Mouse (Mus musculus): ENCODE results near the gene Tmem119.

Tmem119 gene

DNA sequence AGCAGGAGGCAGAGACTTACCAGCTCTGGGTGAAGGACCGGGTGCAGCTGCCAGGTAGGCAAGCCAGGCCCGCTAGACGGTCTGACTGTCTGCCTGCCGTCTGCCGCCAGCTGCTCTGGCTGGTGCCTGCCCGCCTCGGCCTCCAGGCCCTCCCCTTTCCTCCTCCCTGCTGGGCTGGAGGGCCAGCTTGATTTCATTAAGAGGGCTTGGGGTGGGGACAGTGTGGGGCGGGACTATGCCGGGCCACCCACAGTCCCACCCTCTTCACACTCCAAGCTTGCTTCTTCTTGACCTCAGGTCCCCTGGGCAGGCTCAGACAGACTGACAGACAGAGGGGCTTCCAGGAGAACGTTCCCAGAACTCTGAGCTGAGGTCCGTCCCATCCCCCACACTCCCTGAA lies at the start of gene Tmem119:
Gene Tmem119 (minus strand): TSS at position 237 of the 400 bp plus-strand sequence.
- no peak for DNase-seq

DNA sequence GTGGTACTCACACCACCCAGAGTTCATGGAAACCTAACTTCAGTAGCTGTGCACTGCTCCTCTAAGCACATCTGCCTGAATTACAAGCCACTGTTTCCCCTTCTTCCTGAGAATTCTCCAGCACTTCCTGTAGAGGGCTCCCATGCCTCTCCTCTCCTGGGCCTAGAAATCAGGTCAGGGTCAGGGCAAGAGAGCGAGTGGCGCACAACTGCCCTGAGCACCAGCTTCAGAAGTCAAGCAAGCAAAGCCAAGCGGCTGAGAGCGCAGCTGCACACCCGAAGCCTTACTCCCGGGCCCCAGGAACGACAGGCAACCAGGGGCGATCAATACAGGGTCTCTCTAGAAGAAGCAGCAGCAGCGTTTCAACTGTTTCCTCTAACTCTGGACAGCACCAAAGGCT lies 47.3 kb upstream of the Tmem119 start:
- no peak for DNase-seq

DNA sequence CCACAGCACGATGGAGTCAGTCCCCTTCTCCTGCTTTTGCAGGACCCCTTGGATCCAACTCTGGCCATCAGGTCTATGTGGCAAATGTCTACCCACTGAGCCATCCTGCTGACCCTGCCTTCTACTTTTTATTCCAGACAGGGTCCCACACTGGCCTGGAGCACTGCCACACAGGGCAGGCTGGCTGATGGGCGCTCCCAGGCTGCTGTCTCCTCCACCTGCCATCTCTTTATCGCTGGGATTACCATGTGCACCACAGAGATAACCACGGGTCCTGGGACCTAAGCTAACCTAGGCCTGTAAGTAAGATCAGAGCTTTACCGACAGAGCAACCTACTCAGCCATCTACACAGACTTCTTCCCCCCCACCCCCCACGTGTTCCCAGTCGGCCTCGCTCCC lies 46.3 kb upstream of the Tmem119 start:
- no peak for DNase-seq

DNA sequence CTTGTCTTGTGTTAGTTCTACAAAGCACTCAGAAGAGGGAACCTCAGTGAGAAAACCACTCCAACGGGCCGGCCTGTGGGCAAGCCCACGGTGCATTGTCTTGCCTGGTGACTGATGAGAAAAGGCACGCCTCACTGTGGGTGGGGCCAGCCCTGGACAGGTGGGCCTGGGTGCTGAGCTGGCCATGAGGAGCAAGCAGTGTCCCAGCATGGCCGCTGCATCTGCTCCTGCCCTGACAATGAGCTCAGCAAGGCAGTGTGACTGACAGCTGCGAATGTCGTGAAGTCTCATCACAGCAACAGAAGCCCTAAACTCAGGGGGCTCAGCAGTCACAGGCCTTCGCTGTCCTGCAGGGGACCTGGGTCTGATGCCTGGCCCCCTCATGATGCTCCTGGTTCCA lies 45.3 kb upstream of the Tmem119 start:
- no peak for DNase-seq

DNA sequence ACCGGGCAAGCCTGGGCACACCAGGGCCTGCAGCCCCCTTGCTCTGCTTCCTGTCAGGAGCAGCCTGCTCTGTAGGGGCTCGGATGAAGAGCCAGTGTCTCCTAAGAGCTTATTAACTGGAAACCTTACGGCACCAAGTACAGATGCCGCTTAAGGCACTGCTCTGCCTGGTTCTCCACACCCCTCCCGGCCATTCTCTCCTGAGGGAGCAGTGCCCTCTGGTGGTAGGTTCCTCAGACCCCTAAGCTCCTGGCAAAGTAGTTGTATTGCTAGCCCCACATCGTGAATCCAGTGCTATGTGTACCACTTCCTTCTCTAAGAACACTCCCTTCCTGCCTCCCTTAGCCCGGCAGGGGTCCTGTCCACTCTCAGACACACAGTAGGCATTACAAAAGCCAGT lies 44.4 kb upstream of the Tmem119 start:
- DNase-seq: peak; percentile 65

DNA sequence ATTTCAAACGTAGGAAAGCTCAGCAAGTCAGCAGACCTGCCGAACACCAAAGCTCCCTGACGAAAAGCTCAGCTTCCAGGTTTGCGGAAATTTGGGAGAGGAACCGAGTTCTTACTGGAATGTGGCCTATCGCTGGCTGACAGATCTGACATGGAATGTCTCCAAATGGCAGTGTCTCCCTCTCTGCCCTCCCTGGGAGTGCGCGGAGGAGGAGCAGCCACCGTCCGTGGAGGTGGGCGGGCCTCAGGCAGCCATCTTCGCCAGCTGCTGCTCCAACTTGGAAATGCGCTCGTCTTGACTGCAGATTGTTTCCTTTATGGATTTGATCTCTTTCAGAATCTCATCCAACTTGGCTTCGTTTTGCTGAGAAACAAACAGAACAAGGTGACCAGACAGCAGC lies 43.8 kb upstream of the Tmem119 start:
- no peak for DNase-seq

DNA sequence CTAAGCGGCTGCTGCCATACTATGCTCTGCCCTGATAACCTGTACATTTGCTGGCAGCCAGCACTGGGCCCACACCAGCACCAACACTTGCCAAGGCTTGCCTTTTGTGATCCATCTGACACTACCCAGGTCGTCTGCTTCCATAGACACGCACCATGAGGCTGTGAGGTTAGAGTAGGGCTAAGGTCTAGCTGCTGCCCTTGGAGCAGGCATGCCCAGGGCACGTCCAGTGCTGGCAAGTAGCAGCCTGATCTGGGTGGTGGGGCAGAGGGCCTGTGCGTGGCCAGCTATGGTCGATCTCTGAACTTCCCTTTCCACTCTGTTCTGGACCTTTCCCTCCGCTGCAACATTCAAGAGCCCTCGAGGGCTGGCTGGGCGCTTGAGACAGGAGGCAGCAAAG lies 42.6 kb upstream of the Tmem119 start:
- peak; percentile 81 for DNase-seq

DNA sequence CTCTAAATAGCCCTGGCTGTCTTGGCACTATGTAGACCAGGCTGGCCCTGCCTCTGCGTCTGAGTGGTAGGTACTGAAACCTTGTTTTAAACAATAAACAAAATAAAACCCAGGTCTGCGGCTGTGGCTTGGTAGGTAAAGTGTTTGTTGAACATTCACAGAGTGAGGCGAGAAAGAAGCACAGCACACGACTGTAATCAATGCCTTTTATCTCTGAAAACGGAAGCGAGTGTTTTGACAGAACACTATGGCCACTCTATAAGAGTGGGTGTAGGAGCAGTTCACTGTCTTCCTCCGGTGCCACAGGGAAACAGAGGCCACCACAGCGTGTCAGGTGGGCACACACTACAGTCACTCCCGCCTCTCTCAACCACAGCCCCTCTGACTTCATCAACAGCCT lies 41.9 kb upstream of the Tmem119 start:
- DNase-seq: no peak

DNA sequence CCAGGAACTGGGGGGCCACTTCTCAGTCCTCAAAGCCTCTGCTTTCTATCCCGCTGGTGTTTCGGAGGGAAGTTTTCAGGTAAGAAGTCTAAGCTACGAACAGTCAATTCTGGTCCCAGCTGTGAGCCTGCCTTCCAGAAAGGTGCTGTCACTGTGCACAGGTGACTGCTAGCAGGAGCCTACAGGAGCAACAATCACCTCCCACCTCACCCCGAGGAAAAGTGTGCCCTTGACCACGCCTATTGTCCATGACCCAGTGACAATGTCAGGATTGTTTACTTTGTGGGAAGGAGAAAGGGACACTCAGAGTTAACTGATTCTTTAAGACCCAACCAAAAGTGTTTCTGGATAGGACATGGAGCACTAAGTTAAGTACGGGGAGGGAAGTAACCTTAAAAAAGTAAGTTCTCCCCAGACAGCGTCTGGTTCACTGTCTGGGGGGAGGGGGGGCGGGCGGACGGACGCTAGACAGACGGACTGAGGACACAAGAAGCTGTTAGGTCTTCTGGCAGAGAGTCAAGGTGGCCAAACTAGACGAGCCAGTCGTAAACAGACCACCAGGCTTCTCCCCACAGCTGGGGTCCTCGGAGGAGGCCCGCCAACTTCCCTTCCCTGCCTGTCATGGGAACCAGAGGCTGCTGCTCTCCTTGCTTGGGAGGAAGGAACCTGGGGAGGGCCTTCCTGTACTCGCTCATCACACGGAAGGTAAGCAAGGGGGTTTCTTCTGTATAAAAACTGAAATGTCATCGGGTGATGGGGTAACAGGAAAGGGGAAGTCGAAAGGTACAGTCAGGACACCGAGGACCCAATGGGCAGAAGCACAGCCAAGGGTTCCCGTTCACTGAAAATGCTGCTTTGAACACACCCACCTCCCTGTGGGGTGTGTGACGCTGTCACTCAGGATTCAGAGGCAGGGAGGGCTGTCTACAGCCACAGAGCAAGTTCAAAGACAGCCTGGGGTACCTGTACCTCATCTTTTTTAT lies 41.2 kb upstream of the Tmem119 start:
- peak; percentile 73 for DNase-seq

DNA sequence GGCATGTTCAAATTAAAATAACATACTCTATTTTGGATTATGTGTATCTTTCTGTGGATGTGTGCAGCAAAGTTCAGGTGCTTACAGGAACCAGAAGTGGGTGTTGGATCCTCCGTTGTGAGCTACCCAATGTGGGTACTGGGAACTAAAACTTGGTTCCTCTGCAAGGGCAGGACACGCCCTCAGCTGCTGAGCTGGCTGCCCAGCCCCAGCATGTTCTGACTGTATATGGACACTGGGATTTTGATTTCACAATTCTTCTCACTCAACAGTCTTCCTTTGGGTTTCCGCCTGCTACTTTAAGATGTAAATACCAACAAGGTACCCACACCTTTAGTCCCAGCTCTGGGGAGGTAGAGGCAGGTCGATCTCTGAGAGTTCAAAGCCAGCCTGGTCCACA lies 40.1 kb upstream of the Tmem119 start:
- peak; percentile 63 for DNase-seq

DNA sequence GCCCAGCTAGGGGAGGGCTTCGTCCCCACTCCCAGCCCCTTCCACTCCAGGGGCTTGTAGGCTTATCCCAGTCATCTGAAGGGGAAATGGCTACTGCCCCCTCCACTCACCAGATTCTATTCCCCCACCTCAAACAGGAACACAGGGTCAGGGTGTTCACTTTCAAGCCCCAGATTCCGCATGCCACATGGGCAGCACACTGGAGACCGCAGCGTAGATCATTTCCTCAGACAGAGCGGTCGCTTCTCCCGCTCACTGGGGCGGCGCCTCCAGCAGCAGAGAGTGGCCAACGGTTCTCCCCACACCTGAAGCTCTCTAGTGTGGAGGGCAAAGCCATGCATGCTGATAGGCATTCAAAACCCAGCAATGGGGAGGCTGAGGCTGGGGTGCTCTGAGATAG lies 36.6 kb upstream of the Tmem119 start:
- peak; percentile 66 for DNase-seq

DNA sequence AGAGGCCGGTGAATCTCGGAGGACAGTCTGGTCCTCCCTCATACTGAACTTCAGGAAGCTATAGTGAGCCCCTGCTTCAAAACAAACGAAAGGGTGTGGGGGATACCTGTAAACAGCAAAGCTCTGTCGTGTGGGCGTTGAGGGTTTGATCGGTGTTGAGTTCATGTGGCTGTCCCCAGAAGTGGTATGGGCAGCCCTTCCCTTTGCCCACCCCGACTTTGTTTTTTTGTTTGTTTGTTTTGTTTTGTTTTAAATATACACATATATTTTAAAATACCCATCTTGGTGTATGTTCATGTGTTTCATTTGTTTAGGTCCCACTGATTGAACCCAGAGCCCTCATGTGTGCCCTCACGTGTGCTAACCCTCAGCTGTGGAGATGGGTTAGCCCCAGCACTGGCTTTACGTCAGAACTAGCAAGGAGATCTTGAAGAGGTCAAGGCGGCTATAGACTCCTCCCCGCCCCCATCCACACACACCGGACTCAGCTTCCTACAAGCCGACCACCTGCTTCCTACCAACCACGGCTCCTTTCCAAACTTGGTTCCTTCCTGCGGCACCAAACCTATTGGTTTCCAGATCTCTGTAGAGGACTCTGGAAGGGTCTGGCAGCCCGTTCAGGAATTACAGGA lies 33.1 kb upstream of the Tmem119 start:
- no peak for DNase-seq

DNA sequence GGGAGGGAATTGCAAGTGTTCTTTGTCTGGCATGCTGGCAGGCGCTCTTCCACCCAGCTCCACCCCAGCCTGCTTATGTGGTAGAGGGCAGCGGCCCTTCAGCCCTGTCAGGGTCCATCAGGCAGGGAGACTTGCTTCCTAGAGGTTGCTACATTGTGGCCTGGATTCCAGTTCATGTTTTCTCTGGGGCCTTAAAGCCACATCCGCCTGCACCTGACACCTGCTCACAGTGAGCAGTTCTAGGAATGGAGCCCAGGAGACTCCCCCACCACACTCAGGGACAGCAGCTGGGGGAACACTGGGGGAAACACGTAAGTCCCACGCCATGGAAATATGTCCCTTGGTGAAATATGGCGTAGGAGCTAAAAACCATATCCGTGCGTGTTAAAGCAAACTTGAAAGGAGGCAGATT lies 32.2 kb upstream of the Tmem119 start, which contains the start of gene Selplg:
Gene Selplg (minus strand): TSS at position 155 of the 412 bp plus-strand sequence.
- no peak for DNase-seq

DNA sequence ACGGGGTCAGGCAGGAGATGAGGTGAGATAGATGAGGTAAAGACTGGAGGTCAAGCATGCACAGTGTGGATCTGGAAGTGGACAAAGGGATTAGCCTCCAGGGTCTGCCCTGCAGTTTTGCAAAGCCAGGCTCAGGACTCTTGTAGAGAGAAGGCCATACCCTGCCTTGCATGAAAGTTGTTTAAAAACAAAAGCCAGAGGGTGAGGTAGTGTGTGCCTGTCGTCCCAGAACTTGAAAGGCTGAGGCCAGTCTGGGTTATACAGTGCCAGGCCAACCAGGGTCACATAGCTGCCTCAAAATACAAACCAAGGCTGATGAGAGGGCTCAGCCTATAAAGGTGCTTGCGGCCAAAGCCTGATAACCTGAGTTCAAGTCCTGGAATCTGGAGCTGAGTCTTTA lies 31.4 kb upstream of the Tmem119 start:
- DNase-seq: no peak

DNA sequence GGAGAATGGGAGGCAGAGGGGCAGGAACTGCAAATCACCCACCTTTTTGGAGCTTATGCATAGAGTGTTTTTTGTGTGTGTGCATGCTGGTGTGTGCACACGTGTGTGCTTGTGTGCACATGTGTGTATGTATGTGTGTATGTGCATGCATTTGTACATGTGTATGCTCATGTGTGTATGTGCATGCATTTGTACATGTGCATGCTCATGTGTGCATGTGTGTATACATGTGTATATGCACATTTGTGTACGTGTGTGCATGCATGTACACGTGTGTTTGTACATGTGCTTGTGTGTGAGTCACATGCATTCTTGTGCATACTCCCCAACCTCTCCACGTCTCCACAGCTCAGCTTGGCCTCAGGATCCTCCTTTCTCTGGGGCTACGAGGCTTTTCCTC lies 30.5 kb upstream of the Tmem119 start:
- DNase-seq: no peak

DNA sequence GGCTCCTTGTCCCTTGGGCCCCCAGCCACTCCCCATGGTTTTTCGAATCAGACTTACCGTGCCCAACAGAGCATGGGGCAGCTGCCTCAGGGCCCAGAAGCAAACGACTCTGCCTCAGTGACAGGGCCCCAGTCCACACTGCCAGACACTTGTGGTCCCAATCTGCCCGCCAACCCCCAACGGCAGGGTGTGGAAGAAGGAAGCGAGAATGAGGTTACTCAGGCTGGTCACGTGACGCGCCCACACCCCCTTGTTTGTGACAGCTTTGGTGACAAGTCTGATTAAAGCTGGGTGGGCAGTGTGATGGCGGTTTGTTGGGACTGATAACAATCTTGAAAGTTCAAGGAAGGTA lies 30.0 kb upstream of the Tmem119 start:
- peak; percentile 87 for DNase-seq

DNA sequence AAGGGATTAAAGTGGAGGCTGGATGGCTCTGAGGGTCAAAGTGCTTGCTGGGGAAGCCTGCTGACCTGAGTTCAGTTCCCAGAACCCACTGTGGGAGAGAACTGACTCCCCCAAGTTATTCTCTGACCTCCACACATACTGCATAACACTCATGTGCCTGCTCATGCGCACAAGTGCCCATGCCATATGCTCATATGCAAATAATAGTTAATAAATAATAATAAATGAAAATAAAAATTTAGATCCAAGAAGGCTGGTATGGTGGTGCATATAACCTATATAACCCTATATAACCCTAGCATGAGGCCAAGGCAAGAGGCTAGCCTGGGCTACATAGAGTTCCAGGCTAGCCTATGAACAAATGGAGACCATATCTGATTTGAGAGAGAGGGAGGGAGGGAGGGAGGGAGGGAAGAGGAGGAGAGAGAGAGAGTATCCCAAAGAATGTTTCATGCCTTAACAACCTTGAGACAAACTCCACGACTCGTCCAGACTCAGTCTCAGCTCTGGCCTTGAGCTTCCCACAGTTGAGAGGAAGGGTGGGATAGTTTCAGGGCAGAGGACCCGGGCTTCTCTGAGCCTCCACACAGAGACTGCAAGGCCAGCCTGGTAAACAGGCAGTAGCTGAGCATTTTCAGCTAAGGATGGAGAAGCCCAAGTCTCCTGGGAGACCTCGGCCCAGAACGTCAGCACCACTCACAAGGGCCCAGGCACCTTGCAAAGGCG lies 29.4 kb upstream of the Tmem119 start:
- DNase-seq: no peak

DNA sequence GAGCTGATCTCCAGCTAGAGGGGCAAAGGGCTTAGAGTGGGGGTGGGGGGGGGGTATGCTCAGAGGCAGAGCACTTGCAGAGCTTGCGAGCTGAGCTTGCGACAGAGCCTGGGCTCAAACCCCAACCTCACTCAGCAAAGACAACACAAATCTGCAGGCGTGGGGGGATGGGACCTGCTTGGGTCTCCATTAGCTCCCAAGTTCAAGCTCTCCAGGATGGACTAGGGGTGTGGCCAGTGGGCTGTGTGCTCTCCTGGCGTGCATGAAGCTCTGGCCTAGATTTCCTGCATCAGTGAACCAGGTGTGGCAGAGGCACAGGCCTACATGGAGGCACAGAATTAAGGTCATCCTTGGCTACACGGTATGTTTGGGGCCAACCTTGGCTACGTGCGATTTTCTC lies 28.2 kb upstream of the Tmem119 start:
- no peak for DNase-seq

DNA sequence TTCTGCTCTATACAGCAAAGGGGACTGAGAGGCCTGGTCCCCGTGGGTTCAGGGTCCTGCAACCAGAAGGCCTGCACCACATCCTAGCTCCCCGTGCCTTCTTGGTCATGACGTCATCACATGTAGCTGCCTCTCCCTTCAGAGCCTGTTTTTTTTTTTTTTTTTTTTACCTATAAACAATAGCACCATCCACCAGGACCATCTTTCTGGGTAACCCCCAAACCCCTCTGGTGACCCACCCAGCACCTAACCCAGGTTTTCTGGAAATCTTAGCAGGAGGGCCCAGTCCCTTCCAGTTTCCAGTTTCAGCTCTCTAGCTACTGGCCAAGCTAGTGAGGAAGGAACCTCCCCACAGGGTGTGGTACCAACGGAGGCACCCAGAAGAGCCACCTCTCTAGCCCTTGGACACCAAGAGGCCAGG lies 27.7 kb upstream of the Tmem119 start:
- DNase-seq: no peak

DNA sequence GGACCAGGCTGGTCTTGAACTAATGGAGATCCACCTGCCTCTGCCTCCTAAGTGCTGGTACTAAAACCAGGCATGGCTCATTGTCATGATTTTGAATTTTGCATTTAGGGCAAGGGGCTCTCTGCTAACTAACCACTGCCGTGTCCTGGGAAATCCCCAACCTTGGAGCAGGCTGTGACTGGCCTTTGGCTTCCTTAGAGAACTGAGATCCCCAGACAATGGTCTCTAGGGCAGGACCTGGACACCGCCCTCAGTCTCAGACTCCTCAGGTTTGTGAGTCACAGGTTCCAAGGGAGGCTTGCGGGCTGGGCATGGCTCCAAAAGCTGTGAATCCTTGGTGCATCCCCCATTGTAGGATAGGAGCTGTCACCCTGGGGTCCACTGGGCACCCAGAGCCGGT lies 26.3 kb upstream of the Tmem119 start:
- no peak for DNase-seq

DNA sequence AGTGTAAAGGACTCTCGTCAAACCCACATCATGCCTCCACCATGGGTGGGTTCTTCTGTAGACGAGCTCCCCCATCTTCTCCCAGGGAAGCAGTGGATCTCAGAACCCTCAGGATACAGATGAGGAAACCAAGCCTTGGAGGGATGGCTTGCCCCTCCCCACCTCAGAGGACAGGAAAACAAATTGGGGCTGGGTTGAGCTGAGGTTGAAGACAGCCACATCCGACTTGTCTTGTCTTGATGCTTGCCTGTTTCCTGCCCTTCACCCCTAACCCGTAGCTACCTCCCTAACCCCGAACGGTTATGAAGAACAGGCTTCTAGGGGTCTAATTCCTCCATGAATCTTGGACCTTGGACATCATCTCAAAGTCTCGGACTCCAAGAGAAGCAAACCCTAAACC lies 25.2 kb upstream of the Tmem119 start:
- no peak for DNase-seq

DNA sequence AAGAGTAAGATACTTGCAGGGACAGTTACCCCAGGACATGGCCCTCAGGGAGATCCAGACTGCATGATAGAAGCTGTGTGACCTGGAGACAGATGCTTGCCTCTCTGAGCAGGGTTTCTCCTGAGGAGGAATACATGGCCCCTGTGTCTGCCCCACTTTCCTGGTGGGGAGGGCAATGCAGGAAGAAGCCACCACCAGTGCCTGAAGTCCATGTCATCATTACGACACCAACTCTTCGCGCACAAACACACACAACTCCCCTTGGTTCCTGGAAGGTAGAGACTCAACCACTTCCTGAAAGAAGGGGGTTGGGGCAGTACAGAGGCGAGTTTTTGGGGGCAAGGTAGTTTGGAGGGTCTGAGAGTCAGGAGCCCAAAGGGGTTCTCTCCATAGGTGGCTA lies 23.9 kb upstream of the Tmem119 start:
- DNase-seq: no peak

DNA sequence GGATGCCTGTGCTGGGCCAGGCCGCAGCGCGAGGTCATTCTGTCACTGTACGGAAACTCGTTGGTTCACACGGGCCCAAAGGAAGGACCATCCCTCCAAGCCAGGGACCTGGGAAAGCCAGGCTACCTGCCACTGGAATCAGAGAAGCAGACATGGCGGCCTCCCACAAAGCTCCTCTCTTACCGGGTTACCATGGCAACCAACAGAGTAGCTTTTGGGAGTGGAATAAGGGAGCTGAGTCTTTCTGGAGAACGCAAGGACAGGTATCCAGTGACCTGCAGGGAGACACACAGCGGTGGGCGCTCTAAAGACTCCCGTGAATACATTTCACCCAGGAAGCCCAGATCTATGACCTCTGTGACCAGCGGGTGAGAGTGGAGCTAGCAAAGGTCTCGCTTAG lies 18.3 kb upstream of the Tmem119 start:
- DNase-seq: no peak

Data from layer of hippocampus, adult 9-11 months (tissue).